Mouse (Mus musculus) CH12.LX (cell line): ENCODE measurements at regions not wholly inside any gene's neighbourhood (a gene's known extent, or its start where the extent isn't known, plus 50 kb on each side); places are given as distances from the start of the nearest gene placed in this dataset.

Experiments used
- CTCF ChIP-seq, 2 experiments: IDR thresholded peaks in 1 of 2; conservative IDR thresholded peaks in 1 of 2; 2 replicates each; pipeline ENCODE4 v1.5.1; 2011 to 2012; ENCODE audit warnings: low read depth in 2 of 2, low read length in 2 of 2, improper control_type of control experiment in 1 of 2, inconsistent platforms in 1 of 2, mild to moderate bottlenecking in 1 of 2, moderate library complexity in 1 of 2
- HCFC1 ChIP-seq: IDR thresholded peaks from 2 replicates; pipeline ENCODE4 v1.6.1; 2012; ENCODE audit warnings: low read depth, mild to moderate bottlenecking, inconsistent platforms, low read length, improper control_type of control experiment
- KAT2A ChIP-seq: IDR thresholded peaks from 2 replicates; pipeline ENCODE4 v1.6.1; 2012; ENCODE audit warnings: low read length, improper control_type of control experiment, inconsistent platforms; ENCODE audit not compliant: insufficient replicate concordance
- ZMIZ1 ChIP-seq: IDR thresholded peaks from 2 replicates; pipeline ENCODE4 v1.6.1; 2012; ENCODE audit warnings: low read depth, mild to moderate bottlenecking, inconsistent platforms, low read length, improper control_type of control experiment

- TF ChIP-seq HCFC1: no peak
- TF ChIP-seq KAT2A: no peak
- no peak for TF ChIP-seq ZMIZ1
- TF ChIP-seq CTCF (conservative IDR thresholded peaks at IDR 0.05 in 1 of 2, IDR thresholded peaks at IDR 0.05 in 1 of 2; ENCODE audit: low read depth in 2 of 2, low read length in 2 of 2): no peak
Observed at GRCm38 (mm10) chr1:67359824-67360223, 237.0 kb downstream of the Cps1 start.
